Mouse (Mus musculus) layer of hippocampus, postnatal 25 days (tissue): Measurements from ENCODE around the gene Zfp868. TPM values are rescaled to one million over a fixed set of nuclear protein-coding genes. Genes with fewer than 3 reads are reported as not detected.
"Not testable (repeated sequence)": the region's sequence is repeated elsewhere in the genome, so short reads cannot be mapped to it uniquely, and the experiment has no call there.

Experiments used
- DNase-seq, 2 experiments: peaks; one replicate each; pipeline ENCODE4 v3.0.0; 2022; ENCODE audit warnings: mixed read lengths in 2 of 2, low spot score in 1 of 2; ENCODE audit errors: extremely low spot score in 1 of 2
- total RNA-seq, 2 experiments: library from RNA; stranded (reverse); gene quantifications; 2 replicates each; pipeline ENCODE4 v1.2.3; 2021

The Zfp868 gene
- total RNA-seq: 10 to 100 TPM; 16.6 to 17.1 TPM

- DNase-seq: peak; percentile 95 to 99
Measured at GRCm38 (mm10) chr8:69625095-69625789, at the start of gene Zfp868. Gene Zfp868, minus strand, starts transcription at chr8:69625548.

GRCm38 (mm10) chr8:69665051-69665450 lies 39.7 kb upstream of the Zfp868 start:
- DNase-seq: not testable (repeated sequence)

GRCm38 (mm10) chr8:69661294-69661693 lies 35.9 kb upstream of the Zfp868 start:
- no peak for DNase-seq

- peak; percentile 81 to 88 for DNase-seq
Measured at GRCm38 (mm10) chr8:69654358-69654981, 29.1 kb upstream of the Zfp868 start, which contains the start of gene Zfp964. Gene Zfp964, plus strand, starts transcription at chr8:69654479.

- no peak for DNase-seq
Measured at GRCm38 (mm10) chr8:69653808-69654357, 28.5 kb upstream of the Zfp868 start.

GRCm38 (mm10) chr8:69618078-69618477 lies 7.3 kb downstream of the Zfp868 start:
- DNase-seq: no peak

GRCm38 (mm10) chr8:69614687-69615086 lies 10.7 kb downstream of the Zfp868 start:
- peak in 1 of 2 experiments; percentile 8 for DNase-seq

GRCm38 (mm10) chr8:69597598-69597997 lies 27.8 kb downstream of the Zfp868 start:
- not testable (repeated sequence) for DNase-seq

GRCm38 (mm10) chr8:69584611-69585202 lies 40.6 kb downstream of the Zfp868 start:
- DNase-seq: peak; percentile 26 to 43

- not testable (repeated sequence) for DNase-seq
Measured at GRCm38 (mm10) chr8:69584201-69584600, 41.1 kb downstream of the Zfp868 start.

Other genes starting within 250 kb of the Zfp868 start
- gene Gm9495, start 172.0 kb downstream of the Zfp868 start, total RNA-seq: under 1 TPM in 1 of 2 experiments, not detected in 1; 0.12 TPM
- not detected for gene Gm7697, start 102.6 kb downstream of the Zfp868 start, total RNA-seq
- gene Zfp964, start 28.9 kb upstream of the Zfp868 start, total RNA-seq: 1 to 10 TPM; 4.3 to 5.5 TPM
- gene Zfp869, start 85.2 kb upstream of the Zfp868 start, total RNA-seq: 10 to 100 TPM; 19.1 to 19.7 TPM
- 1 to 10 TPM; 4.2 to 4.5 TPM for gene Zfp963, start 124.4 kb upstream of the Zfp868 start, total RNA-seq
- 1 to 10 TPM; 1.8 to 2.6 TPM for gene Gm20422, start 149.3 kb upstream of the Zfp868 start, total RNA-seq
- gene Atp13a1, start 165.6 kb upstream of the Zfp868 start, total RNA-seq: 10 to 100 TPM; 39.9 to 44.5 TPM
- gene Zfp866, start 165.6 kb upstream of the Zfp868 start, total RNA-seq: 10 to 100 TPM; 26.1 to 28.8 TPM
- gene Gmip, start 183.1 kb upstream of the Zfp868 start, total RNA-seq: 10 to 100 TPM; 10.9 to 15.2 TPM
- gene Lpar2, start 196.9 kb upstream of the Zfp868 start, total RNA-seq: under 1 TPM; 0.35 to 0.37 TPM
- 10 to 100 TPM; 13.3 to 13.6 TPM for gene Pbx4, start 206.9 kb upstream of the Zfp868 start, total RNA-seq